Comparison of ENCODE assay signal across 24 mouse cellular contexts in the genomic region with DNA sequence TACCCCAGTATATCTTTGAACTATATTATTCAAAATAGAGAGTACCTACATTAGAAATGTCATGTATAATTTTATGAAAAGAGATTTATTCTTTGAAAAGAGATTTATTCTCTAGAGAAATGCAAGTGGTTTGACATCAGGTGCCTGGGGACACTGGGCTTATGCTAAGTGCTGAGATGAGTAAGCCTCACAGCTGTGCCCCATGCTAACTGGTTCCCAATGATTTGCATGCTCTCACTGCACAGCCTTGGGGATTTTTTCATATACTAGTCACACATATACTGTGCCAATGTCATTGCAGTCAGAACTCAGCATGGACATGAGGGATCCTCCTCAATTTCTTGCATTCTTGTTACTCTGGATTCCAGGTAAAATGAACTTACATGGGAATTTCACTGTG. TPM values are rescaled to one million over a fixed set of nuclear protein-coding genes. Genes with fewer than 3 reads are reported as not detected.
"Had no signal": no experiment of that assay in that cellular context is flagged by ENCODE, and none has a peak within 500 bp of the region (broad histone marks: within the 10 kb centered on the region; RNA-seq: fewer than 3 reads in every experiment).

No protein-coding gene starts in this region.

- DNase-seq: kidney, adult 18-20 months; kidney, postnatal 10 days; kidney, postnatal 4 days; liver; liver, embryonic 13.5 days; liver, postnatal 0 days; lung, postnatal 14 days; right cerebral cortex, postnatal 14 days; thymus, adult 2 months; thymus, postnatal 36 days had no signal

- H3K9ac ChIP-seq: intestine, embryonic 15.5 days; limb, embryonic 12.5 days; liver, embryonic 13.5 days; liver, postnatal 0 days; lung, embryonic 15.5 days; stomach, embryonic 15.5 days had no signal

- H3K4me1 ChIP-seq: intestine, embryonic 15.5 days; limb, embryonic 12.5 days; liver, embryonic 13.5 days; lung, embryonic 15.5 days; megakaryocyte, embryonic 14.5 days; stomach, embryonic 15.5 days had no signal

- H3K9me3 ChIP-seq: intestine, embryonic 15.5 days; limb, embryonic 12.5 days; liver, embryonic 13.5 days; lung, embryonic 15.5 days; stomach, embryonic 15.5 days had no signal

- H3K27me3 ChIP-seq: intestine, embryonic 15.5 days; limb, embryonic 12.5 days; liver, embryonic 13.5 days; lung, embryonic 15.5 days; megakaryocyte, embryonic 14.5 days; stomach, embryonic 15.5 days had no signal

- H3K4me2 ChIP-seq: intestine, embryonic 15.5 days; limb, embryonic 12.5 days; liver, embryonic 13.5 days; lung, embryonic 15.5 days; stomach, embryonic 15.5 days had no signal

- H3K36me3 ChIP-seq: intestine, embryonic 15.5 days; limb, embryonic 12.5 days; liver, embryonic 13.5 days; lung, embryonic 15.5 days; stomach, embryonic 15.5 days had no signal

- ATAC-seq: intestine, embryonic 15.5 days; liver, postnatal 0 days had no signal

- H3K4me3 ChIP-seq: intestine, embryonic 15.5 days; layer of hippocampus, adult 2 months; limb, embryonic 12.5 days; liver, embryonic 13.5 days; lung, embryonic 15.5 days; megakaryocyte, embryonic 14.5 days; stomach, embryonic 15.5 days had no signal

- H3K27ac ChIP-seq: intestine, embryonic 15.5 days; layer of hippocampus, adult 2 months; limb, embryonic 12.5 days; liver, embryonic 13.5 days; lung, embryonic 15.5 days; macrophage; stomach, embryonic 15.5 days had no signal

RNA-seq across cellular contexts. Expression of gene Olfr444, which starts 31.5 kb away (rescaled TPM):
- total RNA-seq: layer of hippocampus, adult 2 months; layer of hippocampus, postnatal 10 days; left cerebral cortex, postnatal 36 days; monocyte, adult 5-6 weeks; neutrophil, adult 5-6 weeks had no signal
- polyA plus RNA-seq: intestine, embryonic 15.5 days; kidney, embryonic 14.5 days; limb, embryonic 12.5 days; liver, embryonic 13.5 days; liver, postnatal 0 days; lung, embryonic 15.5 days; macrophage; spleen, adult 2 months; stomach, embryonic 15.5 days; testis, adult 2 months; thymus, adult 2 months had no signal

RNA-seq across cellular contexts. Expression of gene Olfr446, which starts 59.2 kb away (rescaled TPM):
- total RNA-seq: layer of hippocampus, adult 2 months; layer of hippocampus, postnatal 10 days; left cerebral cortex, postnatal 36 days; monocyte, adult 5-6 weeks; neutrophil, adult 5-6 weeks had no signal
- polyA plus RNA-seq: intestine, embryonic 15.5 days; kidney, embryonic 14.5 days; limb, embryonic 12.5 days; liver, embryonic 13.5 days; liver, postnatal 0 days; lung, embryonic 15.5 days; macrophage; spleen, adult 2 months; stomach, embryonic 15.5 days; testis, adult 2 months; thymus, adult 2 months had no signal
